Mouse (Mus musculus) forebrain, embryonic 14.5 days (tissue): Measurements from ENCODE around the gene Nrxn1. TPM values are rescaled to one million over a fixed set of nuclear protein-coding genes. Genes with fewer than 3 reads are reported as not detected.

Source experiments
- ATAC-seq: fragments of 200-750 bp; cut with Nextera tagmentation; 2 replicates; pipeline ENCODE4 v1.8.0; 2017; ENCODE audit warnings: mild to moderate bottlenecking, moderate library complexity
- DNase-seq: peaks from one replicate; pipeline ENCODE4 v3.0.0-alpha.2; 2015; ENCODE audit warnings: low spot score
- H3K27ac ChIP-seq: fragments of 300-500 bp; sonication (generic); 2 replicates; pipeline ENCODE4 v1.5.1; 2014; ENCODE audit warnings: low read depth, mild to moderate bottlenecking, control low read depth, low read length, moderate library complexity
- H3K27me3 ChIP-seq: fragments of 300-500 bp; sonication (generic); replicated peaks from 2 replicates; pipeline ENCODE4 v1.6.1; 2014; ENCODE audit warnings: low read length, control low read depth, mixed read lengths; ENCODE audit not compliant: control insufficient read depth, insufficient read depth
- H3K36me3 ChIP-seq: fragments of 300-500 bp; sonication (generic); 2 replicates; pipeline ENCODE4 v1.6.1; 2014; ENCODE audit warnings: low read length, control low read depth; ENCODE audit not compliant: control insufficient read depth, insufficient read depth
- H3K4me1 ChIP-seq: fragments of 300-500 bp; sonication (generic); 2 replicates; pipeline ENCODE4 v1.6.1; 2014; ENCODE audit warnings: antibody characterized with exemption, low read length, control low read depth; ENCODE audit not compliant: control insufficient read depth, insufficient read depth
- H3K4me2 ChIP-seq: fragments of 300-500 bp; sonication (generic); 2 replicates; pipeline ENCODE4 v1.6.1; 2014; ENCODE audit warnings: mild to moderate bottlenecking, control low read depth, low read length
- H3K4me3 ChIP-seq: fragments of 300-500 bp; sonication (generic); 2 replicates; pipeline ENCODE4 v1.5.1; 2014; ENCODE audit warnings: low read depth, low read length, control low read depth
- H3K9ac ChIP-seq: fragments of 300-500 bp; sonication (generic); 2 replicates; pipeline ENCODE4 v1.6.1; 2014; ENCODE audit warnings: mild to moderate bottlenecking, low read length, control low read depth, moderate library complexity
- H3K9me3 ChIP-seq: fragments of 300-500 bp; sonication (generic); replicated peaks from 2 replicates; pipeline ENCODE4 v1.6.1; 2016; ENCODE audit warnings: low read length, control low read depth, mixed read lengths; ENCODE audit not compliant: control insufficient read depth
- WGBS: fragments of 180-500 bp; shearing (Covaris S2); extraction: QIAGEN DNeasy Blood & Tissue Kit; methylation state at CpG from one replicate; pipeline ENCODE4 v1.1.7; 2014; 5-methylcytosine and 5-hydroxymethylcytosine counted together
- polyA plus RNA-seq: library from polyadenylated mRNA; unstranded; fragments of >200 nt; fragmentation: Nextera tagmentation; extraction: Ambion mirVana; gene quantifications from 2 replicates; pipeline ENCODE4 v1.2.1, GENCODE M21; 2014

Gene Nrxn1
- polyA plus RNA-seq, 1 experiment from 2014 or later = 69.8 TPM

GRCm38 (mm10) chr17:90116241-90116640, 976.6 kb downstream of the Nrxn1 start:
- DNase-seq (no peak), ATAC-seq (no peak)
- Histone ChIP-seq H3K4me1 (no peaks in the 10 kb centered on the region), H3K9me3 (no peaks in the 10 kb centered on the region), H3K27ac (no peak overlapping the region), H3K27me3 (no peaks in the 10 kb centered on the region), H3K4me3 (no peak overlapping the region), H3K9ac (no peak overlapping the region), H3K4me2 (no peak overlapping the region), H3K36me3 (no peaks in the 10 kb centered on the region)
- WGBS = 87% methylated on average over 2 of the region's 2 CpGs

DNA sequence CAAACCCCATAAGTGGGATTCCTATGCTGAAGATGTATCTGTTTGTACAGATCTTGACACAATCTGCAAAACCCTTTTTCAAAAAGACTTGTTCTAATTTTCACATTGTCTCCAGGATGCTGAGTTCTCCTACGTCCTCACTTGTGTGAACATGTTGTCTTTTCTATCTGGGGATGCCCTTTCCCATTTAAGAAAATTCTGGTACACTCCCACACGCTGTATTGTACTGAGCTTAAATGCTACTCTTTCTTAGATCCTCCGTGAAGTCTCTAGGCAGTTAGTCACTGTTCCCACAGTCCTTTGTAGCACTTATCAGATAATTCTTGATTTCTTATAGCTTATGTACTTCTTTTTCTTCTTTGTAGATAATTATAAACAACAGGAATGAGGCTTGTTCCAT, 997.9 kb downstream of the Nrxn1 start:
- 82% methylated on average over 3 of the region's 3 CpGs for WGBS
- Histone ChIP-seq H3K27me3 (no peaks in the 10 kb centered on the region), H3K9me3 (no peaks in the 10 kb centered on the region), H3K9ac (no peak overlapping the region), H3K4me2 (no peak overlapping the region), H3K27ac (no peak overlapping the region), H3K4me1 (no peaks in the 10 kb centered on the region), H3K36me3 (no peaks in the 10 kb centered on the region), H3K4me3 (no peak overlapping the region)
- ATAC-seq (no peak), DNase-seq (no peak)

GRCm38 (mm10) chr17:90088314-90088650, 1004.6 kb downstream of the Nrxn1 start:
- 1% methylated on average over 12 of the region's 12 CpGs for WGBS
- no peaks in the 10 kb centered on the region for H3K9me3 ChIP-seq
- H3K4me3 ChIP-seq = peak overlapping the region; percentile 29
- no peaks in the 10 kb centered on the region for H3K27me3 ChIP-seq
- DNase-seq = peak; percentile 97
- H3K36me3 ChIP-seq = no peaks in the 10 kb centered on the region
- ATAC-seq = peak; percentile 98
- H3K4me1 ChIP-seq = 0 out of 2 replicates have a peak, but pooled peaks cover 5% of the 10 kb centered on the region
- peak overlapping the region; percentile 61; the same call in 1 of the 2 replicates for H3K9ac ChIP-seq
- peak overlapping the region; percentile 54 for H3K4me2 ChIP-seq
- peak overlapping the region; percentile 92 for H3K27ac ChIP-seq

GRCm38 (mm10) chr17:90087616-90088313, 1005.1 kb downstream of the Nrxn1 start:
- H3K4me2 ChIP-seq = peak overlapping the region; percentile 54
- peak; percentile 22 for DNase-seq
- peak overlapping the region; percentile 61; the same call in 1 of the 2 replicates for H3K9ac ChIP-seq
- no peaks in the 10 kb centered on the region for H3K9me3 ChIP-seq
- H3K27ac ChIP-seq = peak overlapping the region; percentile 92
- H3K36me3 ChIP-seq = no peaks in the 10 kb centered on the region
- WGBS = 50% methylated on average over 11 of the region's 11 CpGs
- H3K27me3 ChIP-seq = no peaks in the 10 kb centered on the region
- peak; percentile 58 for ATAC-seq
- H3K4me3 ChIP-seq = peak overlapping the region; percentile 29
- 0 out of 2 replicates have a peak, but pooled peaks cover 5% of the 10 kb centered on the region for H3K4me1 ChIP-seq

DNA sequence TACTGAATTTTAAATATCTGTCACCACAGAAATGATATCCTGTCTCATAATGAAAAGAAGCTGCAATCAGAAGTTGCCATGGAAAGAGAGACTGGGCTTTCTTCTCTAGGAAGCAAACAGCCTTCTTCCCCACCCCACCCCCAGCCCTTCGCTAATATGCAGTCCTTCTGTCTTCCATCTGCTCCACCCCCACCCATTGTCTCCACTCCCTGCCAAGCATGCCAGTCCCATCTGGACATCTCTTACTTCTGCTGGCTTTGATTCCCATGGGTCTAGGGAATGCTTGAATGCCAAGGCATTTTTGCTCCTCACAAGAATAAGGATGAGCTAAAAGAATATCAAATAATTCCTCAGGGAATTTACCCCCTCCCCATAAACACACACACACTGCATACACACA, 1006.0 kb downstream of the Nrxn1 start:
- 0% methylated on average over 1 of the region's 1 CpGs for WGBS
- DNase-seq (peak; percentile 93), ATAC-seq (peak; percentile 79)
- Histone ChIP-seq H3K9me3 (no peaks in the 10 kb centered on the region), H3K36me3 (no peaks in the 10 kb centered on the region), H3K4me3 (no peak overlapping the region), H3K4me2 (peak overlapping the region; percentile 29; the same call in 1 of the 2 replicates), H3K27me3 (no peaks in the 10 kb centered on the region), H3K4me1 (0 out of 2 replicates have a peak, but pooled peaks cover 5% of the 10 kb centered on the region), H3K9ac (no peak overlapping the region), H3K27ac (peak overlapping the region; percentile 81)

DNA sequence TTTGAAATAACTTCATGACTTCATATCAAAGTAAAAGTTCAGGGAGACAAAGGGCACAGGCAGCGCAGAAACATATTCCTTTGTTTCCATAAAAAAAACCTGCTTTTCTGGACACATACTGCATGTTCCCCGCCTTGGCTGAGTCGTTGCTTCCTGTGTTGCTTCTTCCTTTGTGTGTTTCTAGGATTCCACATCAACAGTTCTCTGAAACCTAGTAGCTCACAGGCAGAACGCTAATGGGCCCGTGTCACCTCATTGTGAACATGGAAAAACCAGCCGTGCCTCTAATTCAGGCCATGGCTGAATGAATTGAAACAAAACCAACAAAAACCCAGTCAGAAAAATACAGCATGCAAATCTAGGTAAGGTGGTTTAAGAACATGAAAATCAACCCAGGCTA, 1013.9 kb downstream of the Nrxn1 start:
- no peaks in the 10 kb centered on the region for H3K27me3 ChIP-seq
- H3K36me3 ChIP-seq = no peaks in the 10 kb centered on the region
- H3K9me3 ChIP-seq = no peaks in the 10 kb centered on the region
- peak overlapping the region; percentile 27; the same call in 1 of the 2 replicates for H3K27ac ChIP-seq
- peak; percentile 71 for ATAC-seq
- DNase-seq = peak; percentile 61
- H3K4me2 ChIP-seq = no peak overlapping the region
- H3K4me1 ChIP-seq = peaks cover 10% of the 10 kb centered on the region
- no peak overlapping the region for H3K4me3 ChIP-seq
- 16% methylated on average over 6 of the region's 6 CpGs for WGBS
- H3K9ac ChIP-seq = no peak overlapping the region

- no peak overlapping the region for H3K27ac ChIP-seq
- no peaks in the 10 kb centered on the region for H3K9me3 ChIP-seq
- DNase-seq (no peak), ATAC-seq (no peak; the same call in 1 of the 2 replicates)
- H3K4me3 ChIP-seq = no peak overlapping the region
- no peak overlapping the region for H3K9ac ChIP-seq
- no peaks in the 10 kb centered on the region for H3K36me3 ChIP-seq
- WGBS = 80% methylated on average over 3 of the region's 3 CpGs
- no peaks in the 10 kb centered on the region for H3K27me3 ChIP-seq
- H3K4me1 ChIP-seq = peaks cover 10% of the 10 kb centered on the region
- no peak overlapping the region for H3K4me2 ChIP-seq
Observed at GRCm38 (mm10) chr17:90078488-90078887, 1014.4 kb downstream of the Nrxn1 start.

DNA sequence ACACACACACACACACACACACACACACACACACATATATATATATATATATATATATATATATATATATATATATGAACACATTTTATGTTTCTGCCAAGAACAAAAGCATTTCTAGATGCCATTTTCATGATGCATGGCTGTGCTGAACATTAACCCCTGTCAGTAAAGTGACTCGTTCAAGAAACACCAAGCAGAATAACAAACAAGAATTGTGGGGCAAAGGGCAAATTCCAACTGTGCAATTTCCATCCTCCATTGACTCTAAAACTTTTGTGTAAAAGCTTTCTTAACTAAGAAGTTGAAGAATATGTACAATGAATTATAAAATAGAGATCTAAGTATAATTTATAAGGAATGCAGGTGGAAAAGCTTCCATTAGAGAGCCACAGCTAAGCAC, 1030.0 kb downstream of the Nrxn1 start:
- no peak overlapping the region for H3K27ac ChIP-seq
- no peaks in the 10 kb centered on the region for H3K36me3 ChIP-seq
- 50% methylated on average over 1 of the region's 1 CpGs for WGBS
- H3K27me3 ChIP-seq = no peaks in the 10 kb centered on the region
- ATAC-seq = no peak
- peaks cover 6% of the 10 kb centered on the region; the same call in 1 of the 2 replicates for H3K4me1 ChIP-seq
- H3K4me3 ChIP-seq = no peak overlapping the region
- no peaks in the 10 kb centered on the region for H3K9me3 ChIP-seq
- H3K9ac ChIP-seq = no peak overlapping the region
- no peak overlapping the region for H3K4me2 ChIP-seq
- DNase-seq = no peak

- H3K27ac ChIP-seq = no peak overlapping the region
- no peaks in the 10 kb centered on the region for H3K36me3 ChIP-seq
- WGBS = 32% methylated on average over 5 of the region's 5 CpGs
- no peak overlapping the region for H3K4me2 ChIP-seq
- no peaks in the 10 kb centered on the region for H3K27me3 ChIP-seq
- H3K9ac ChIP-seq = no peak overlapping the region
- H3K9me3 ChIP-seq = no peaks in the 10 kb centered on the region
- DNase-seq = peak; percentile 89
- H3K4me3 ChIP-seq = no peak overlapping the region
- H3K4me1 ChIP-seq = peaks cover 6% of the 10 kb centered on the region; the same call in 1 of the 2 replicates
- ATAC-seq = peak; percentile 93
Observed at GRCm38 (mm10) chr17:90060872-90061271, 1032.0 kb downstream of the Nrxn1 start.
